Mouse (Mus musculus) CH12F3 (cell line): ENCODE data around the gene Atf5.

Source experiments
- in situ Hi-C: fragments of 300-500 bp; cut with MboI; formaldehyde crosslinking; loops from 2 replicates; pipeline ENCODE4 v1.14.3; 2020; ENCODE audit warnings: low sequenced_read_pairs

Atf5 gene

DNA sequence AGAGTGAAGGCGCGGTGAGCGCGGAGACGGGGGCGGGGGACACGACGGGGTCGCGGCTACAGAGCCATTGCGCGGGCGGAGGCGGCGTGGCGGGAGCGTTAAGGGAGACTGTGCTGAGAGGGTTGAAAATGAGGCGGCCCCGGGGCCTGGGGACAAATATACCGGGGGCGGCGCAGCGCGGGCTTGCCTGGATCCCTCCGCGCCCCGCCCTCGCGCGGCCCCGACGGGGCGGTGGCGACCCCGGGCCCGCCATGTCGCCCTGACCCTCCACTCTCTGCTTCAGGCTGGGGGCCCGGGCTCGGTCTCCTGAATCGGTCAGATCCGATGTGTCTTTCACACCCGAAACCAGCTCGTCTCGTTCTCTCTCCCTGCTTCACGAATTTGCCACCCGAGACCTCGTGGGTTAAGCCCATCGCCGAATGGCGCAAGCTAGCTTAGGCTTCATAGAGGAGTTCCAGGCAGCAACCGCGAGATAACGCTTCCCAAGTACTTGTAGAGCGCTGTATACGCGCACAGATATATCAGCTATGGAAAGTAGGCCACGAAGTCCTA lies at the start of gene Atf5:
Gene Atf5 (minus strand): TSS at position 189 of the 552 bp plus-strand sequence.
- in situ Hi-C loops: no loop called here

DNA sequence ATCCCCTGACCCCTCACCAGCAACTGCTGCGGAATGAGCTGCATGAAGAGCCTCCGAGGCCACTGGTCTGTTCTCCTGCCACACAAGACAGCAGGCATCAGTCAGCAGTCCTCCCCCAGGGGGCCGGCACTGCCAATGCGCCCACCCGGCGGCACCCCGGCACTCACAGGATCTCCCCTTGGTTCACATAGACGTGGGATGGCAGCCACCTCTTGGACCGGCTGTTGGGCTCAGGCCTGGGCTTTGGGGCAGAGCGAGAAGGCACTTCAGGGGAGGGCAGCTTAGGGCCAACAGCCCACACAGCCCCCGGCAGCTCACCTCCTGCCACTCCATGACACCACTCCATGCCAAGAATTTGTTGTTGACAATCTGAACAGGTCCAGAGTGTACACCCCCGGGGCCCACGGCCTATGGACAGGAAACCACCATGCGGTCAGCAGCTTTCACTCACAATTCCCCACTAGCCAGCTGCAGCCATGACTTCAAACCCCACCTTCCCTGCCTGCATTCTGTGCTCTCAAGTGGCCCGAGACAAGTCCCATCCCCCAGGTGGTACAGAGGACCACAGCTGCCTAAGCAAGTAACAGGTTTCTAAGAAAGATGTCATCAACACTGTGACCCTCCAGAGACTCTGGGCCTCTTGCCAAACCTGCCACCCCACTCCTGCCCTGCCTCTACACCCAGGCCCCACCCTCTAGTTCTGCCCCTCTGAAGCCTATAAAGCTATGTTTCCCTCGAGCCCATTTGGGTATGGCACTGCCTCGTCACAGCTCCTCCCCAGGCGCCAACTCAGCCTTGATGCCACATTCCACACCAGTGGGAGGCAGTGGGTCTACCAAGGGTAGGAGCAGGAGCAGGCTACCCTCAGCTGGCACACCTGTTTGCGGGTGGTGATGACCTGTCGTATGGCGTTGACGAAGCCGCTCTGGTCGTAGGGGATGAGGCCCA lies 48.4 kb upstream of the Atf5 start:
- in situ Hi-C loops: no loop called here

- in situ Hi-C loops: no loop called here
Measured at GRCm38 (mm10) chr7:44863982-44864494, 47.6 kb upstream of the Atf5 start.

DNA sequence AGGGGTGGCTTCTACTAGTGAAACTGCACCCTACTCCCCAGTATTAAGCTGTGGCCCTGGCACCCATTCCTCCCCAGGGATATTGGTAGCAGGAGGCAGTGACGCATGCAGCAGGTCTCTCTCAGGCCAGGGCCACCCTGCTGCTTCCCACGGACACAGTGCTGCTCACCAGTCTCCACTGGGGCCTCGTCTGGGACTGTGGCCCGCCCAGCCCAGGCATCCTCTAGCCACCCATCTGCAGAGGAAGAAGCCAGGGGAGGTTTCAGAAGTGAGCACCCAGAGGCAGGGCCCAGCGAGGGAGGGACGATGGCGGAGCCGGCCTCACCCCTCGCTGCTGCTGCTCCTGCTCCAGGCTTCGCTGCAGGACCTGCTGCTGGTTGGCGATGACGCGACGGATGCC lies 46.8 kb upstream of the Atf5 start:
- in situ Hi-C loops: no loop called here

DNA sequence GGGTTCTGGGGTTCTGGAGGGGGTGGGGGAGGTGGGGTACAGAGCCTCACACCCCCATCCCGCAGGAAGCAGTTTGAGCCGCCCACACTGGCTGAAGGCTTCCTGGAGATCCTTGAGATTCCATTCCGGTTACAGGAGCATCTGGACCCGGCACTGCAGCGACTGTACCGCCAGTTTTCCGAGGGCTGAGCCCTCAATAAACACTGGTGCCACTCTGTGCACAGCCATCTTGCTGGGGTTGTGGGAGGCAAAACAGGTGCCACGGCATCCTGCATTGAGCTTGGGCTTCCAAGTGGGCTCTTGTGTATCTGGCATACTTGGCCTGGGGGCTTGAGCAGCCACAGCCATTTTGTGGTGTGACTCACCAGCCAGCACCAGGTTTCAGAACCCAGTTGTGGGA lies 46.0 kb upstream of the Atf5 start:
- in situ Hi-C loops: no loop called here

- in situ Hi-C loops: no loop called here
Measured at GRCm38 (mm10) chr7:44861429-44861816, 45.0 kb upstream of the Atf5 start.

DNA sequence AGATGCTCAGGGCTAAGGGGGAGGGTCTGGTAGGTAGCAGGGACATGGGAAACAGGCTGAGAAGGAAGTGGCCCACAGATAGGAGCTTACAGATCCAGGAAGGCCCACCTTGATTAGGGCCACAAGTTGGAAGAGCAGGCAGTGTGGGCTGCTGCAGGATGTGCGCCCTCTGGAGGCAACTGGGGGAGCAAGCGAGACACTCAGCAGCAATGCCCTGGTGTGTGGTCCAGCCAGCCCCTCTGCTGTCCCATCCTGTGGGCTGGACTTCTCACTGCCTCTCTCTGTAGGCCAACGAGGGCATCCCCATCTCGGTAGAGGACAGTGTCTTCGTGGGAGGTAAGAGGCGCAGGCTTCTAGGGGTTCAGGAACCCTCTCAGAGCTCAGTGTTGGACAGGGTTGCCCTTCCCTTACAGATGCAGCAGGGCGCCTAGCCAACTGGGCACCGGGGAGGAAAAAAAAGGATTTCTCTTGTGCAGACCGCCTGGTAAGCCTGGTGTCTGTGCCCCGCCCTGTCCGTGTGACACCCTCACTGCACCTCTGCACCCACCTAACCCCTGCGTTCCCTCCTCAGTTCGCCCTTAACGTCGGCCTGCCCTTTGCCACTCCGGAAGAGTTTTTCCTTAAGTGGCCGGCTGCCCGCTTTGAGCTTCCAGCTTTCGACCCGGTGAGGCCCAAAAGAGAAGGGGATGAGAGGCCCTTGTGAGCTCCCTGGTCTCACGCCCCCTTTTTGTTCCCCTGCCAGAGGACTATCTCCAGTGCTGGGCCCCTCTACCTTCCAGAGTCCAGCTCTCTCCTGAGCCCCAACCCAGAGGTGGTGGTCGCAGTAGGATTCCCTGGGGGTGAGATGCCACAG lies 44.3 kb upstream of the Atf5 start:
- in situ Hi-C loops: no loop called here

DNA sequence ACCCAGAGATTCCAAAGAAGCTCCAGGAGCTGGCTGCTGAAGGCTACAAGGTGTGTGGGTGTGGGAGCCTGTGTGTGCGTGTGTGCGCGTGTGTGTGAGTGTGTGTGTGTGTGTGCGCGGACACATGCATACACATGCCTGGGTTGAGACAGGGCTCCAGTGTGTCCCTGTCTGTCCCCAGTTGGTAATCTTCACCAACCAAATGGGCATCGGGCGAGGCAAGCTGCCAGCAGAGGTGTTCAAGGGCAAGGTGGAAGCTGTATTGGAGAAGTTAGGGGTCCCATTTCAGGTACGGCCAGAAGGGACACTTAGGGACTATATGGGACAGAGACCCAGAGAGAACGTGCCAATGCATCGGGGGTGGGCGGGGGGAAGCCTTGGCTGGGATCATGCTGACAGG lies 43.4 kb upstream of the Atf5 start:
- in situ Hi-C loops: no loop called here

DNA sequence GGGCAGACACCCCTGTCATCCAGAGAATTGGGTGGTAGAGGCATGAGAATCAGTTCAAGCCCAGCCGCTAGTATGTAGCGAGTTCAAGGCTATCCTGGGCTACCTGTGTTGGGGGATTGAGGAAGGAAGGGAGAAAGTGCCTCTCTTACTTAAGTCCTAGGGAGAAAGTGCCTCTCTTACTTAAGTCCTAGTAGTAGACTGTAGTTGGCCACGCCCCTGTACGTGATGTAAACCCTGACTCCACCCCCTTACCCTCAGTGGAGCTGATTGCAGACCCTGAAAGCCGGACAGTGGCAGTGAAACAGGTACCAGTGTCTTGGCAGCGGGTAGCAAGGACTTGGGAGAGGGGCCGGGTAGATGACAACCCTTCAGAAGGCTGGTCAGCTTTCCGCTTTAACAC lies 41.4 kb upstream of the Atf5 start:
- in situ Hi-C loops: no loop called here

GRCm38 (mm10) chr7:44857042-44857552 lies 40.6 kb upstream of the Atf5 start, which contains the start of gene Pnkp:
TSS of gene Pnkp (plus strand) at chr7:44857139.
- in situ Hi-C loops: no loop called here

GRCm38 (mm10) chr7:44856265-44856916 lies 39.9 kb upstream of the Atf5 start:
- in situ Hi-C loops: no loop called here

DNA sequence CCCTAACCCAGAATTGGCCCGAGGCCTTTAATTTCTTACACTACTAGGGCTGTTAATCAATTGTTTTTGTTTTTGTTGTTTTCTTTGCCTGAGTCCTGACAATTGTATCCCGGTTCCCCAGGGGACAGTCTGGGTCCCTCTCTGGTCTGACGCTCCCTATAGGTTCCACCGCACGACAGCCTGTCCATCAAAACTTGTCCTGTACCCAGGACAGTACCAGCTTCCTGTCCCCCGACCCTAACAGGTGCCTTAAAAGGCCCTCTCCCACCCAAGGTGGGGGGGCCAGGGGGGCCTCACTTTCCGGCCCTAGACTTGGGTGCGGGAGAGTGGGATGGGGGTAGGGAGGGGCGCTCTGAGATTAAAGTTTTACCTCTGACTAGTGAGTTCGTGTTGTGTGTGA lies 38.6 kb upstream of the Atf5 start:
- in situ Hi-C loops: no loop called here

- in situ Hi-C loops: no loop called here
Measured at GRCm38 (mm10) chr7:44854356-44855031, 38.0 kb upstream of the Atf5 start.

DNA sequence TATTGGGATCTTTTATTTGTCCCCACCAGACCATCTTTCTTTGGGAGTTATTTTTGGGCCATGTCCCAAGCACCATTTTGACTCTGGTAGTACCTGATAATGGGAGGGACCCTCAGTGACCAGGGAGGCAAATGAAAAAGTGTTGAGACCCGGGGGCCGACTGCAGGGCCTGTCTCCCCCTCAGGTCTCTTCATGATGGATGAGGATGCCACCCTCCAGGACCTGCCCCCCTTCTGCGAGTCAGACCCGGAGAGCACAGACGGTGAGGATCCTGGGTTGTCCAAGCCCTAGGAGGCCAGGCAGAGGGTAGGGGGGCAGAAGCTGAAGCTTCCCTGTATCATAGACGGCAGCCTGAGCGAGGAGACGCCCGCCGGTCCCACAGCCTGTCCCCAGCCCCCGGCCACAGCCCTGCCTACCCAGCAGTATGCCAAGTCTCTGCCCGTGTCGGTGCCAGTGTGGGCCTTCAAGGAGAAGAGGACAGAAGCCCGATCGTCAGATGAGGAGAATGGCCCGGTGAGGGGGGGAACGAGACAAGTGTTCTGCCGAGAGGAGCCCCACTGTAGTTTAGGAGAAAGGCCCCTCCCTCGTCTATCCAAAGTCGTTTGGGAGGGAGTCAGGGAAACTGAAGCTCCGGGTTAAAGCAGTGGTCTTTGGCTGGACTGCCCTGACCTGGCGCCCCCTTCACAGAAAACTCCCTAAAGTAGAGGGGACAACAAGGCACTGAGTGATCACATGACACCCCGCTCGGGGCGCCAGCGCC lies 37.3 kb upstream of the Atf5 start:
- in situ Hi-C loops: no loop called here

DNA sequence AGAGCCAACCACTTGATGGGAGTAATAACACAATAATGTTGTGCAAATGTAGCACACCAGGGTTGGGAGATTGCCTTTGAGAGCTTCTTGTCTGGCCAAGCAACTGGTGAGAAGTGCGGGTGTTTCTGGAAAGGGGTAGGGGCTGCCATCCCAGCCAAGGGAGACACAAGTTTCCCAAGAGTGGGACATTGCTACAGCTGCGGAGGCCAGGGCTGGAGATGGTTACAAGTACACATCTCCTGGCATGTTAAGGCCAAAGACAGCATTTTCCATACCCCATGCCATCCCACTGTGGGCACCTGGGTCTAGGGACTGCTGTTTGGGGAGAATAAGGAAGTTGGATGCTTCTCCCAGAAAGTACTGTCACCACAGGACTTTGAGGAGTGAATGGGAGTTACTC lies 36.6 kb upstream of the Atf5 start:
- in situ Hi-C loops: no loop called here

- in situ Hi-C loops: no loop called here
Measured at GRCm38 (mm10) chr7:44852259-44853027, 36.0 kb upstream of the Atf5 start.

- in situ Hi-C loops: no loop called here
Measured at GRCm38 (mm10) chr7:44851625-44852234, 35.3 kb upstream of the Atf5 start.
